Mouse (Mus musculus): ENCODE results near the gene Dtnbp1.

Dtnbp1 gene

GRCm38 (mm10) chr13:45001911-45002615 is at the start of gene Dtnbp1:
Gene Dtnbp1 (minus strand): TSS chr13:45002147.
- DNase-seq (ENCODE audit: inconsistent ontology term): peak; percentile 78

- peak; percentile 30 for DNase-seq (ENCODE audit: inconsistent ontology term)
Observed at GRCm38 (mm10) chr13:45049261-45050020, 47.5 kb upstream of the Dtnbp1 start.

- DNase-seq (ENCODE audit: inconsistent ontology term): no peak
Observed at GRCm38 (mm10) chr13:45043466-45043865, 41.5 kb upstream of the Dtnbp1 start.

GRCm38 (mm10) chr13:45040741-45041140 is 38.8 kb upstream of the Dtnbp1 start:
- DNase-seq (ENCODE audit: inconsistent ontology term): no peak

- no peak for DNase-seq (ENCODE audit: inconsistent ontology term)
Observed at GRCm38 (mm10) chr13:45040195-45040594, 38.2 kb upstream of the Dtnbp1 start.

GRCm38 (mm10) chr13:45036417-45036816 is 34.5 kb upstream of the Dtnbp1 start:
- DNase-seq (ENCODE audit: inconsistent ontology term): no peak

- no peak for DNase-seq (ENCODE audit: inconsistent ontology term)
Observed at GRCm38 (mm10) chr13:45034759-45035158, 32.8 kb upstream of the Dtnbp1 start.

- DNase-seq (ENCODE audit: inconsistent ontology term): no peak
Observed at GRCm38 (mm10) chr13:45033360-45033759, 31.4 kb upstream of the Dtnbp1 start.

GRCm38 (mm10) chr13:45032484-45032883 is 30.5 kb upstream of the Dtnbp1 start:
- DNase-seq (ENCODE audit: inconsistent ontology term): no peak

- no peak for DNase-seq (ENCODE audit: inconsistent ontology term)
Observed at GRCm38 (mm10) chr13:45031748-45032147, 29.8 kb upstream of the Dtnbp1 start.

- no peak for DNase-seq (ENCODE audit: inconsistent ontology term)
Observed at GRCm38 (mm10) chr13:45031314-45031713, 29.4 kb upstream of the Dtnbp1 start.

GRCm38 (mm10) chr13:45030830-45031229 is 28.9 kb upstream of the Dtnbp1 start:
- peak; percentile 83 for DNase-seq (ENCODE audit: inconsistent ontology term)

- no peak for DNase-seq (ENCODE audit: inconsistent ontology term)
Observed at GRCm38 (mm10) chr13:45029791-45030190, 27.8 kb upstream of the Dtnbp1 start.

- DNase-seq (ENCODE audit: inconsistent ontology term): no peak
Observed at GRCm38 (mm10) chr13:45026291-45026690, 24.3 kb upstream of the Dtnbp1 start.

GRCm38 (mm10) chr13:45024821-45025220 is 22.9 kb upstream of the Dtnbp1 start:
- DNase-seq (ENCODE audit: inconsistent ontology term): no peak

GRCm38 (mm10) chr13:45023356-45024150 is 21.6 kb upstream of the Dtnbp1 start:
- DNase-seq (ENCODE audit: inconsistent ontology term): no peak

GRCm38 (mm10) chr13:45008150-45008549 is 6.2 kb upstream of the Dtnbp1 start:
- no peak for DNase-seq (ENCODE audit: inconsistent ontology term)

- DNase-seq (ENCODE audit: inconsistent ontology term): no peak
Observed at GRCm38 (mm10) chr13:45007726-45008125, 5.8 kb upstream of the Dtnbp1 start.

GRCm38 (mm10) chr13:45006483-45006882 is 4.5 kb upstream of the Dtnbp1 start:
- DNase-seq (ENCODE audit: inconsistent ontology term): no peak

- DNase-seq (ENCODE audit: inconsistent ontology term): no peak
Observed at GRCm38 (mm10) chr13:45005861-45006260, 3.9 kb upstream of the Dtnbp1 start.

- peak; percentile 62 for DNase-seq (ENCODE audit: inconsistent ontology term)
Observed at GRCm38 (mm10) chr13:45004987-45005592, 3.1 kb upstream of the Dtnbp1 start.

GRCm38 (mm10) chr13:45003026-45003425 is 1.1 kb upstream of the Dtnbp1 start:
- DNase-seq (ENCODE audit: inconsistent ontology term): no peak
